Mouse (Mus musculus): ENCODE measurements around the gene Lhfpl2.

Gene Lhfpl2

GRCm38 (mm10) chr13:94065276-94066050 is 7.9 kb downstream of the Lhfpl2 start:
- in situ Hi-C loops (cut with MseI, MboI): loop anchor here (10.0 kb wide), 1 partner anchor 211 kb away; no protein-coding TSS in a partner anchor

GRCm38 (mm10) chr13:94066626-94067275 is 9.2 kb downstream of the Lhfpl2 start:
- in situ Hi-C loops (cut with MseI, MboI): loop anchor here (10.0 kb wide), 1 partner anchor 212 kb away; no protein-coding TSS in a partner anchor

GRCm38 (mm10) chr13:94068308-94068707 is 10.7 kb downstream of the Lhfpl2 start:
- in situ Hi-C loops (cut with MseI, MboI): loop anchor here (10.0 kb wide), 1 partner anchor 214 kb away; no protein-coding TSS in a partner anchor

GRCm38 (mm10) chr13:94069421-94070307 is 12.1 kb downstream of the Lhfpl2 start:
- in situ Hi-C loops (cut with MseI, MboI): loop anchor here (10.0 kb wide), 1 partner anchor 215 kb away; no protein-coding TSS in a partner anchor

- in situ Hi-C loops (cut with MseI, MboI): no loop called here
These were observed 12.7 kb downstream of the Lhfpl2 start for GRCm38 (mm10) chr13:94070308-94070619.

GRCm38 (mm10) chr13:94070927-94071326 is 13.3 kb downstream of the Lhfpl2 start:
- in situ Hi-C loops (cut with MseI, MboI): no loop called here

GRCm38 (mm10) chr13:94073046-94073715 is 15.6 kb downstream of the Lhfpl2 start:
- in situ Hi-C loops (cut with MseI, MboI): no loop called here

- in situ Hi-C loops (cut with MseI, MboI): no loop called here
These were observed 16.1 kb downstream of the Lhfpl2 start for GRCm38 (mm10) chr13:94073716-94074115.

- in situ Hi-C loops (cut with MseI, MboI): no loop called here
These were observed 17.6 kb downstream of the Lhfpl2 start for GRCm38 (mm10) chr13:94075181-94075580.

GRCm38 (mm10) chr13:94077136-94078018 is 19.8 kb downstream of the Lhfpl2 start:
- in situ Hi-C loops (cut with MseI, MboI): no loop called here

- in situ Hi-C loops (cut with MseI, MboI): no loop called here
These were observed 25.6 kb downstream of the Lhfpl2 start for GRCm38 (mm10) chr13:94083196-94083595.

GRCm38 (mm10) chr13:94084220-94085126 is 26.9 kb downstream of the Lhfpl2 start:
- in situ Hi-C loops (cut with MseI, MboI): no loop called here

GRCm38 (mm10) chr13:94086090-94086808 is 28.7 kb downstream of the Lhfpl2 start:
- in situ Hi-C loops (cut with MseI, MboI): no loop called here

- in situ Hi-C loops (cut with MseI, MboI): no loop called here
These were observed 29.5 kb downstream of the Lhfpl2 start for GRCm38 (mm10) chr13:94087061-94087460.

GRCm38 (mm10) chr13:94088788-94089187 is 31.2 kb downstream of the Lhfpl2 start:
- in situ Hi-C loops (cut with MseI, MboI): no loop called here

GRCm38 (mm10) chr13:94089286-94089685 is 31.7 kb downstream of the Lhfpl2 start:
- in situ Hi-C loops (cut with MseI, MboI): no loop called here

- in situ Hi-C loops (cut with MseI, MboI): no loop called here
These were observed 33.8 kb downstream of the Lhfpl2 start for GRCm38 (mm10) chr13:94091366-94091765.

- in situ Hi-C loops (cut with MseI, MboI): no loop called here
These were observed 36.6 kb downstream of the Lhfpl2 start for GRCm38 (mm10) chr13:94094176-94094575.

GRCm38 (mm10) chr13:94094625-94095024 is 37.0 kb downstream of the Lhfpl2 start:
- in situ Hi-C loops (cut with MseI, MboI): no loop called here
